Mouse (Mus musculus) gastrocnemius, postnatal 10 days (tissue): ENCODE results near the gene Mfsd14a. TPM values are rescaled to one million over a fixed set of nuclear protein-coding genes. Genes with fewer than 3 reads are reported as not detected.

ENCODE experiments used
- DNase-seq: peaks from one replicate; pipeline ENCODE4 v3.0.0; 2021; ENCODE audit warnings: mixed read lengths
- total RNA-seq, 2 experiments: library from RNA; stranded (reverse); gene quantifications; 2 replicates each; pipeline ENCODE4 v1.2.3; 2021

Mfsd14a gene
- total RNA-seq, 2 experiments from 2014 or later: 15.9 to 20.0 TPM

- no peak for DNase-seq
Observed at GRCm38 (mm10) chr3:116653278-116653945, 9.1 kb downstream of the Mfsd14a start.

- DNase-seq: no peak
Observed at GRCm38 (mm10) chr3:116652033-116652446, 10.4 kb downstream of the Mfsd14a start.

GRCm38 (mm10) chr3:116650698-116651097, 11.8 kb downstream of the Mfsd14a start:
- DNase-seq: no peak

GRCm38 (mm10) chr3:116648805-116649204, 13.7 kb downstream of the Mfsd14a start:
- no peak for DNase-seq

- no peak for DNase-seq
Observed at GRCm38 (mm10) chr3:116646387-116646786, 16.1 kb downstream of the Mfsd14a start.

GRCm38 (mm10) chr3:116642373-116642772, 20.1 kb downstream of the Mfsd14a start:
- no peak for DNase-seq

GRCm38 (mm10) chr3:116641811-116642371, 20.6 kb downstream of the Mfsd14a start:
- no peak for DNase-seq

- no peak for DNase-seq
Observed at GRCm38 (mm10) chr3:116640024-116640423, 22.5 kb downstream of the Mfsd14a start.

- no peak for DNase-seq
Observed at GRCm38 (mm10) chr3:116638572-116638971, 23.9 kb downstream of the Mfsd14a start.

- DNase-seq: no peak
Observed at GRCm38 (mm10) chr3:116637693-116638476, 24.6 kb downstream of the Mfsd14a start.

- no peak for DNase-seq
Observed at GRCm38 (mm10) chr3:116635799-116636198, 26.7 kb downstream of the Mfsd14a start.

GRCm38 (mm10) chr3:116634853-116635252, 27.6 kb downstream of the Mfsd14a start:
- DNase-seq: no peak

- DNase-seq: no peak
Observed at GRCm38 (mm10) chr3:116634091-116634490, 28.4 kb downstream of the Mfsd14a start.

- DNase-seq: no peak
Observed at GRCm38 (mm10) chr3:116632971-116633370, 29.5 kb downstream of the Mfsd14a start.

GRCm38 (mm10) chr3:116631459-116631858, 31.0 kb downstream of the Mfsd14a start:
- no peak for DNase-seq

- no peak for DNase-seq
Observed at GRCm38 (mm10) chr3:116622641-116623040, 39.8 kb downstream of the Mfsd14a start.

- no peak for DNase-seq
Observed at GRCm38 (mm10) chr3:116620636-116621370, 41.7 kb downstream of the Mfsd14a start.

GRCm38 (mm10) chr3:116618855-116619254, 43.6 kb downstream of the Mfsd14a start:
- no peak for DNase-seq

- DNase-seq: no peak
Observed at GRCm38 (mm10) chr3:116615318-116616068, 47.0 kb downstream of the Mfsd14a start.

- no peak for DNase-seq
Observed at GRCm38 (mm10) chr3:116614295-116614892, 48.1 kb downstream of the Mfsd14a start, which contains the start of gene Trmt13. Trmt13 (minus strand) TSS chr3:116614587.

- DNase-seq: no peak
Observed at GRCm38 (mm10) chr3:116604570-116604969, 57.9 kb downstream of the Mfsd14a start.
